Mouse (Mus musculus) limb, embryonic 12.5 days (tissue): ENCODE measurements at regions not wholly inside any gene's neighbourhood (a gene's known extent, or its start where the extent isn't known, plus 50 kb on each side); places are given as distances from the start of the nearest gene placed in this dataset.

Source experiments
- ATAC-seq: fragments of 200-750 bp; cut with Nextera tagmentation; 2 replicates; pipeline ENCODE4 v1.8.0; 2017; ENCODE audit warnings: low read depth, moderate TSS enrichment; ENCODE audit not compliant: insufficient number of reproducible peaks, insufficient read depth, low FRiP score, low TSS enrichment
- H3K27ac ChIP-seq: fragments of 300-500 bp; sonication (generic); 2 replicates; pipeline ENCODE4 v1.5.1; 2016; ENCODE audit warnings: mild to moderate bottlenecking, moderate library complexity
- H3K27me3 ChIP-seq: fragments of 300-500 bp; sonication (generic); 2 replicates; pipeline ENCODE4 v1.6.1; 2016; ENCODE audit warnings: mild to moderate bottlenecking, moderate library complexity
- H3K36me3 ChIP-seq: fragments of 300-500 bp; sonication (generic); 2 replicates; pipeline ENCODE4 v1.6.1; 2016; ENCODE audit warnings: mild to moderate bottlenecking, moderate library complexity
- H3K4me1 ChIP-seq: fragments of 300-500 bp; sonication (generic); replicated peaks from 2 replicates; pipeline ENCODE4 v1.6.1; 2016
- H3K4me2 ChIP-seq: fragments of 300-500 bp; sonication (generic); 2 replicates; pipeline ENCODE4 v1.6.1; 2016; ENCODE audit warnings: mild to moderate bottlenecking, moderate library complexity
- H3K4me3 ChIP-seq: fragments of 300-500 bp; sonication (generic); replicated peaks from 2 replicates; pipeline ENCODE4 v1.5.1; 2016; ENCODE audit warnings: mild to moderate bottlenecking
- H3K9ac ChIP-seq: fragments of 300-500 bp; sonication (generic); replicated peaks from 2 replicates; pipeline ENCODE4 v1.6.1; 2016; ENCODE audit warnings: mild to moderate bottlenecking, moderate library complexity
- H3K9me3 ChIP-seq: fragments of 300-500 bp; sonication (generic); 2 replicates; pipeline ENCODE4 v1.6.1; 2016; ENCODE audit warnings: mild to moderate bottlenecking, moderate library complexity
- WGBS: fragments of 180-500 bp; shearing (Covaris S2); methylation state at CpG from one replicate; pipeline ENCODE4 v1.1.7; 2016; 5-methylcytosine and 5-hydroxymethylcytosine counted together

DNA sequence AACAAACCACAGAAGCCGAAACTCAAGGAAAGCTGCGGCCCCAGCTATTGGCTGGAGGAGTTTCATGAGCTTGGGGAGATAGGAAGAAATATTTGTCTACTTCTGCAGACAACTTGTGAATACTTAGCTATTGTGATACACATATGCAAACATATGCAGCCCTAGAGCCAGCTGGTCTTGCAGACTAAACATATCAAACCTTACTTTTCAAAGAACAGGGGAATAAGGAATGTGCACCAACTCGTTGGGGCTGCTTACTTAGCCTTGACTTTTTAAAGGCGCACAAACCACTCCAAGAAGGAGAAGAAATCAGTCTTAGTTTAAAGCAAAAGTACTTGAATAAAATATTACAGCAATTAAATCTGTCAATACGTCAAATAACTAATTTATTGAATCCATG lies 106.8 kb upstream of the Lpar1 start:
- H3K9ac ChIP-seq, result no peak overlapping the region

DNA sequence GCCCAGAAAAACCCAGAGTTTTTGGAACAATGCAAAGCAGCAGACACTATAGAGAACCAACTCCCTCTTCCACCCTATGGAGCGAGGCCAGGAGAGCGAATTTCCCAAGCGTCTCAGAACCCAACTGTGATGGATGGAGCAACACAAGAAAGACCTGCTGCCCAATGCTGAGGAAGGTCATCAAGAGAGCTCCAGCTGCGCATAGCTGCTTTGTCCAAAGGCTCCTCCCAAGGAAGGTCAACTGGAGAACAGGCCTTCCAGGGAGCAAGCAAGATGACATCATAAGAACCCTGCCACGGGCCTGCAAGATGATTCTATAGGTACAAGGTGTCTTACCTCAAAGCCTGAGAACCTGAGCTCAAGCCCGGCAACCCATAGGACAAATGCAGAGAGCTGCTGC lies 104.5 kb upstream of the Lpar1 start:
- Histone ChIP-seq H3K4me2 (no peak overlapping the region), H3K4me3 (no peak overlapping the region), H3K9ac (no peak overlapping the region), H3K36me3 (no peaks in the 10 kb centered on the region), H3K27ac (0 out of 2 replicates have a peak overlapping the region, but pooled peaks have one; percentile 17), H3K27me3 (no peaks in the 10 kb centered on the region), H3K9me3 (no peaks in the 10 kb centered on the region), H3K4me1 (peaks cover 29% of the 10 kb centered on the region)
- WGBS, result 61% methylated on average over 6 of the region's 6 CpGs
- ATAC-seq, result no peak

More for the DNA sequence above, 106.8 kb upstream of the Lpar1 start:
- H3K4me2 ChIP-seq, result no peak overlapping the region; the same call in 1 of the 2 replicates
- H3K4me1 ChIP-seq, result peaks cover 48% of the 10 kb centered on the region
- no peaks in the 10 kb centered on the region for H3K36me3 ChIP-seq
- 56% methylated on average over 5 of the region's 5 CpGs for WGBS
- H3K27me3 ChIP-seq, result no peaks in the 10 kb centered on the region
- ATAC-seq, result no peak
- no peaks in the 10 kb centered on the region for H3K9me3 ChIP-seq
- no peak overlapping the region for H3K4me3 ChIP-seq
- H3K27ac ChIP-seq, result peak overlapping the region; percentile 41; the same call in 1 of the 2 replicates

DNA sequence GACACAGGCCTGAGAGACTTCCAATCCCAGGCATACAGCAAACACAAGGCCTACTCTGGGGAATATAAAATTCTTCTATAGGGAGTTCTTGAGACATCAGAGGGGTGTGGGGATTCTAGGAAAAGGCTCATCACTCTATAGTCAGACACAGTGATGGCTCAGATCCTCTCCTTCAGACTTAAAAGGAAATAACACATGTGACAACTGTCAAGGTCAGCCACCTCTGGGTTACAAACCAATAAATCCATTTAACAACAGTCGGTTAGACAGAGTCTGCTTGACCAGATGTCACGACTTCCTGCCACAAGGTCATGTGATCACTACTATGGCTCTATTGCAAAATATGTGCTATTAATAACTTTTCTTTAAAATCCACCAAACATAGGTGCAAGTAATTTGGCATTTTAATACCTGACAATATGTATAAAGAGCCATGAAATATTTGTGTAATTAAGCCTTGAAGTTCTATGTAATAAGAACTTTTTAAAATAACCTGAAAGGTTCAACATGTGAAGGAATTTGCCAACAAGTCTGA lies 94.1 kb upstream of the Lpar1 start:
- H3K27ac ChIP-seq, result no peak overlapping the region
- H3K4me2 ChIP-seq, result no peak overlapping the region
- H3K27me3 ChIP-seq, result no peaks in the 10 kb centered on the region
- no peaks in the 10 kb centered on the region for H3K9me3 ChIP-seq
- H3K36me3 ChIP-seq, result no peaks in the 10 kb centered on the region
- no peak overlapping the region for H3K9ac ChIP-seq
- H3K4me3 ChIP-seq, result no peak overlapping the region
- peaks cover 9% of the 10 kb centered on the region; the same call in 1 of the 2 replicates for H3K4me1 ChIP-seq
- WGBS, result 10% methylated on average over 2 of the region's 2 CpGs
- no peak for ATAC-seq

DNA sequence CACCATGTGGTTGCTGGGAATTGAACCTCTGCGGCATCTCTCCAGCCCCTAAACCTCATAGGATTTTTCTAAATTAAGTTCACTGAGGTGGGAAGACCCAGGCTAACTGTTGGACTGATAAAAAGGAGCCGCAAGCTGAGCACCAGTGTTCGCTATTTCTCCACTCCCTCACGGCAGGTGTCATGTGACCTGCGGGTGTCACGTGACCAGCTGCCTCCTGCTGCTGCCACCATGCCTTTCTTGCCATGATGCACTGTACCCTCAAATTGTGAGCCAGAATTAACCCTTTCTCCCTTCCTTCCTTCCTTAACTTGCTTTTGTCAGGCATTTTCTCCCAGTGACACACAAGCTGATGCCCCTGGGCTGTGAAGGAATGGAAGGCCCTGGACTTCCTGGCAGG lies 93.1 kb upstream of the Lpar1 start:
- no peak overlapping the region for H3K4me3 ChIP-seq
- no peak overlapping the region for H3K27ac ChIP-seq
- H3K27me3 ChIP-seq, result no peaks in the 10 kb centered on the region
- ATAC-seq, result no peak
- peaks cover 9% of the 10 kb centered on the region; the same call in 1 of the 2 replicates for H3K4me1 ChIP-seq
- H3K4me2 ChIP-seq, result no peak overlapping the region
- no peaks in the 10 kb centered on the region for H3K36me3 ChIP-seq
- WGBS, result 93% methylated on average over 6 of the region's 6 CpGs
- no peak overlapping the region for H3K9ac ChIP-seq
- H3K9me3 ChIP-seq, result no peaks in the 10 kb centered on the region

DNA sequence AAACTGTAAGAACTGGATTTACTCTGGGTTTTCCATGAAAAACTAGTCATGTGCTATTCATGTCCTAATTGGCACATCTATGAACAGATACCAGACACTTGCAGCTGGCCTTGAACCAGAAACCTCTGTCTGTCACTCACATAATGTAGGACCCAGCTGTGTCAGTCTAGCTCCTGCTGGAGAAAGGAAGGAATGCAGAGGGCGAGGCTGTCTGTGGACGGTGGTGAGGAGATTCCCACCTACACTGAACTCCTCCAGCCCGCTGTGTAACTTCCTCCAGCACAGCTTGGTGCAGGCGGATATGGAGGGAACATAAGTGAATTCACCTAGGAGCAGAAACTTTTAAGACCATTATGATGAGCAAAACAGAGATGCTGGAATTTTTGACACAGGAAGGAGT lies 89.7 kb upstream of the Lpar1 start:
- Histone ChIP-seq H3K4me3 (no peak overlapping the region), H3K4me1 (peaks cover 9% of the 10 kb centered on the region; the same call in 1 of the 2 replicates), H3K27ac (0 out of 2 replicates have a peak overlapping the region, but pooled peaks have one; percentile 35), H3K4me2 (no peak overlapping the region), H3K27me3 (no peaks in the 10 kb centered on the region), H3K9me3 (no peaks in the 10 kb centered on the region), H3K36me3 (no peaks in the 10 kb centered on the region), H3K9ac (no peak overlapping the region)
- WGBS, result 37% methylated on average over 4 of the region's 4 CpGs
- peak; percentile 71 for ATAC-seq

DNA sequence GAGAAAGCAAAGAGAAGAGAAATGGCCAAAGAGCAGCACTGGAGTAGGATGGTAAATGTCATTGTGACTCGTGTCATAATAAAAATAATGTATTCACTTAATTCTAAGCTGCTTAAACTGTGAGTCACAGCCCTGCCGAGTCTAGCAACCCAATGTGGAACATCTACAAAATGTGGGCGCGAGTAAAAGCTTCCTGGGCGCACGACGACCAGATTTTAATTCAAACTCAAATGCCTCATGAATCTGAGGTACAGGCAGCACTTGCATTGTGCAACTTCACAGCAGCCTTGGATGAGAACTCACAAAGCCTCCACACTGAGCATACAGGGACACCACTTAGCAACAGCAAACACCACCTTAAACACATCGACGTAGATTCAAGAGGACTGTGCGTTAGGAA lies 88.5 kb upstream of the Lpar1 start:
- Histone ChIP-seq H3K9me3 (no peaks in the 10 kb centered on the region), H3K4me1 (peaks cover 9% of the 10 kb centered on the region; the same call in 1 of the 2 replicates), H3K27ac (no peak overlapping the region), H3K36me3 (no peaks in the 10 kb centered on the region), H3K4me3 (no peak overlapping the region), H3K4me2 (no peak overlapping the region), H3K27me3 (no peaks in the 10 kb centered on the region), H3K9ac (no peak overlapping the region)
- no peak for ATAC-seq
- 89% methylated on average over 10 of the region's 10 CpGs for WGBS

DNA sequence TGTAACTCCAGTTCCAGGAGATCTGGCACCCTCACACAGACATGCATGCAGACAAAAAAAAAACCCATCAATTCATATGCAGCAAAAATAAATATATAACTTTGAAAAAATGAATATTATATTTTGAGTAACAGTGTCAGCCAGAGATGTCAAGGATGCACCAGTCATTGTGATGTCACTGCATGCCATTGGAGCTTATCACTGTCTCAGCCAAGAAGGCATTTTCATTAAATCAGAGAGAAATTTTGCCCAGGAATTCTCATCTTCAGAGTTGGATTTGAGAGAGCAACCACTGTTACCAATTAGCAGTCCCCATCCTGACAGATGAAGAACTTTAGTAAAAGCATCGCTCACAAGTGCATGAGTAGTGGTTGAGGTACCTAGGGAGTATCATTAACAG lies 79.0 kb upstream of the Lpar1 start:
- H3K4me3 ChIP-seq, result no peak overlapping the region
- peaks cover 15% of the 10 kb centered on the region for H3K4me1 ChIP-seq
- H3K27me3 ChIP-seq, result no peaks in the 10 kb centered on the region
- no peak overlapping the region for H3K4me2 ChIP-seq
- H3K9ac ChIP-seq, result no peak overlapping the region
- H3K36me3 ChIP-seq, result no peaks in the 10 kb centered on the region
- 62% methylated on average over 1 of the region's 1 CpGs for WGBS
- no peak overlapping the region for H3K27ac ChIP-seq
- peaks cover 9% of the 10 kb centered on the region for H3K9me3 ChIP-seq
- ATAC-seq, result no peak

DNA sequence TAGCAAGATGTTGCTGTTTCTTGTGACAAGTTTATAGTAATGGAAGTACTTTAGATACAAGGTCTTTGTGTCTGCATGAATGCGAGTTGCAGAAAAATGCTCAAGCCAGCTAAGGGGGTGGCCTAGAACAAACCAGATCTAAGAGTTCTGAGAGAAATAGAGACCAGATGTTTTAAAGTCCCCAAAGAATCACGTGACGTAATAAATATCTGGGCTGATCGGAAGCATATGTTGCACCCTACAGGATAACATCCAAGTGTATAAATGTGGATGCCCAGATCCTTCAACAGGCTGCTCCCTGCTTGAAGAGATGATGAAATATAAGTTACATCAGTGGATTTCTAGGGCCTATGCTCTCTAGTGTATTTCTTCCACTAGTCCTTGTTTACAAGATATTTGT lies 77.7 kb upstream of the Lpar1 start:
- H3K4me1 ChIP-seq, result peaks cover 15% of the 10 kb centered on the region
- ATAC-seq, result peak; percentile 64

DNA sequence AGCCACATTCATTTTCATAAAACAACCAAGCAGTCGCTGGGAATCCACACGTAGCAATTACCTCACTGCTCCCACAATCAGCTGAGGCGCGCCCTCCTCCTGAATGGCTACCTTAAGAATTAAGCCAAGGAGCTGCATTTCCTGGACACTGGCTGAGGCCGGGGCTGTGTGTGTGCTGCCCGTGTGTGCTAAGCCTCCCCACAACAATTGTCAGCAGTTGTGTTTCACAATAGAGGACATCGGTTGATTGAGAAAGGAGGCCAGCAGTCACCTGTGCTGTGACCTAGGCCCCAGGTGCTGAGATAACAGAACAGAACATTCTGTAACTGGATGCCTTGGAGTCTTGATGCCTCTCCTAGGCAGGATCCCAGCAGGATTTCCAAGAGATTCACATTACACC lies 73.3 kb upstream of the Lpar1 start:
- Histone ChIP-seq H3K4me3 (no peak overlapping the region), H3K27me3 (no peaks in the 10 kb centered on the region), H3K9me3 (peaks cover 14% of the 10 kb centered on the region), H3K27ac (no peak overlapping the region), H3K9ac (no peak overlapping the region), H3K4me1 (no peaks in the 10 kb centered on the region), H3K4me2 (no peak overlapping the region), H3K36me3 (no peaks in the 10 kb centered on the region)
- ATAC-seq, result no peak
- 57% methylated on average over 7 of the region's 7 CpGs for WGBS

More for the DNA sequence above, 77.7 kb upstream of the Lpar1 start:
- Histone ChIP-seq H3K9ac (no peak overlapping the region), H3K4me3 (no peak overlapping the region), H3K27ac (peak overlapping the region; percentile 70; the same call in 1 of the 2 replicates), H3K9me3 (peaks cover 9% of the 10 kb centered on the region), H3K27me3 (no peaks in the 10 kb centered on the region), H3K4me2 (no peak overlapping the region), H3K36me3 (no peaks in the 10 kb centered on the region)
- 16% methylated on average over 4 of the region's 4 CpGs for WGBS

DNA sequence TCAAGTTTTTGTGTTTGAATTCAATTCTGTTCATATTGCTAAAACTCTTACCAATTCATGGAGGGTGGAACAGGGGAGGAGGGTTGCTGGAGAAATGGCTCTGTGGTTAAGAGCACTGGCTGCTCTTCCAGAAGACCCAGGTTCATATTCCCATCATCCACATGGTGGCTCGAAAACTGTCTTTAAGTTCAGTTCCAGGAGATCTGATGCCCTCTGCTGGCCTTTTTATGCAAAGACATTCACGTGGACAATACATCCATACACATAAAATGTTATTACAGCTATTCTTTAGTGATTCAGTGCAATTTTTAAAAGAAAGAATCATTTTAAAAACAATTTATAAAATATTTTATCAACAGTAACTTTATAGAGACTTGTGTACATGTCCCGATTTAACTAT lies 70.4 kb upstream of the Lpar1 start:
- Histone ChIP-seq H3K9ac (no peak overlapping the region), H3K9me3 (peaks cover 6% of the 10 kb centered on the region; the same call in 1 of the 2 replicates), H3K4me2 (no peak overlapping the region), H3K4me3 (no peak overlapping the region), H3K36me3 (no peaks in the 10 kb centered on the region), H3K27ac (no peak overlapping the region), H3K27me3 (no peaks in the 10 kb centered on the region), H3K4me1 (no peaks in the 10 kb centered on the region)
- 78% methylated on average over 3 of the region's 3 CpGs for WGBS
- ATAC-seq, result no peak

DNA sequence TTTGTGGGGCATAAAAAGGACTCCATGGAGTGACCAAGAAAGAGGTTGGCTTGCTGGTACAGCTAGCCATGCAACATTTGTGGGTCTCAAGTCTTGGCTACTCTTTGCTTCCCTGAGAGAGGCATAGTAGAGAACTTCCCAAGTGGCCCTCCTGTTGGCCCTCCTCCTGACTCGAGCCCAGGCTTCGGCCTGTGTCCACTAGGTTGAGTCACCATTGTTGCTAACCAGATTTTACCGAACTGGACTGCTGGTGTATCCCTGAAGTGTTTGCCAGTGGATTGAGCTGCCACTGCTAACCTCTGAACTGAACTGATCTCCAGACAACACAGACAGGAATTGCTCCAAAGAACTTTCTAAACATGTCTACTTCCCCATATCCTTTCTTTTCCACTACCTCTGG lies 66.9 kb upstream of the Lpar1 start:
- no peaks in the 10 kb centered on the region for H3K36me3 ChIP-seq
- ATAC-seq, result no peak

DNA sequence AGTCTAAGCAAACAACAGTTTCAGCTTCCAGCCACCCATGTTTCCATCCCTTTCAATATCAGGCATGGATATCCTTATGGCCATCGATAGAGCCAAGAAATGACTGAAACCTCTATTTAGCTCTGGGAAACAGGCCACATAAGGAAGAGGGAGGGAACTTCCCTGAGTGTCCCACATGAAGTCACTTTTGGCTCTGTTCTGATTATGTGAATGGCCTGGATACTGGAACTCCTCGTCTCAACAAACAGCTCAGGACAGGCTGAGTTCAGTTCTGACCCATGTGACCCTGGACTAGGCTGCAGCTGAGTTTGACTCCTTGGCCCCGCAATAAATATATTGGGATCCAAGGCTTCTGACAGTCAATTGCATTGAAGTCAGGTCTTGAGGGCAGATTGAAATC lies 63.6 kb upstream of the Lpar1 start:
- Histone ChIP-seq H3K9ac (no peak overlapping the region), H3K9me3 (0 out of 2 replicates have a peak, but pooled peaks cover 3% of the 10 kb centered on the region), H3K4me3 (no peak overlapping the region), H3K4me1 (0 out of 2 replicates have a peak, but pooled peaks cover 5% of the 10 kb centered on the region), H3K36me3 (no peaks in the 10 kb centered on the region), H3K27ac (no peak overlapping the region), H3K27me3 (no peaks in the 10 kb centered on the region), H3K4me2 (no peak overlapping the region)
- WGBS, result 81% methylated on average over 3 of the region's 3 CpGs
- ATAC-seq, result no peak

More for the DNA sequence above, 66.9 kb upstream of the Lpar1 start:
- Histone ChIP-seq H3K4me3 (no peak overlapping the region), H3K4me1 (no peaks in the 10 kb centered on the region), H3K27ac (no peak overlapping the region), H3K9me3 (peaks cover 5% of the 10 kb centered on the region; the same call in 1 of the 2 replicates), H3K27me3 (no peaks in the 10 kb centered on the region), H3K4me2 (no peak overlapping the region), H3K9ac (no peak overlapping the region)
- 87% methylated on average over 3 of the region's 3 CpGs for WGBS
